Mouse (Mus musculus) C2C12 (cell line): ENCODE results near the gene Mtfr1l.

Experiments used
- CEBPB ChIP-seq: IDR thresholded peaks from one replicate; pipeline ENCODE4 v1.6.1; 2011; ENCODE audit warnings: low read depth, mild to moderate bottlenecking, control low read depth, moderate library complexity
- CTCF ChIP-seq: IDR thresholded peaks from one replicate; pipeline ENCODE4 v1.5.1; 2011; ENCODE audit not compliant: control insufficient read depth, insufficient read depth, insufficient read length
- MAX ChIP-seq: IDR thresholded peaks from one replicate; pipeline ENCODE4 v1.6.1; 2011; ENCODE audit warnings: mild to moderate bottlenecking, control low read depth
- MYOD1 ChIP-seq: IDR thresholded peaks from one replicate; pipeline ENCODE4 v1.6.1; 2011; ENCODE audit warnings: low read depth; ENCODE audit not compliant: control insufficient read depth, insufficient read length
- MYOG ChIP-seq: IDR thresholded peaks from one replicate; pipeline ENCODE4 v1.6.1; 2011; ENCODE audit not compliant: control insufficient read depth, insufficient read length; ENCODE audit errors: extremely low read depth
- USF1 ChIP-seq: IDR thresholded peaks from one replicate; pipeline ENCODE4 v1.6.1; 2011; ENCODE audit warnings: low read depth, mild to moderate bottlenecking, control low read depth, moderate library complexity

DNA sequence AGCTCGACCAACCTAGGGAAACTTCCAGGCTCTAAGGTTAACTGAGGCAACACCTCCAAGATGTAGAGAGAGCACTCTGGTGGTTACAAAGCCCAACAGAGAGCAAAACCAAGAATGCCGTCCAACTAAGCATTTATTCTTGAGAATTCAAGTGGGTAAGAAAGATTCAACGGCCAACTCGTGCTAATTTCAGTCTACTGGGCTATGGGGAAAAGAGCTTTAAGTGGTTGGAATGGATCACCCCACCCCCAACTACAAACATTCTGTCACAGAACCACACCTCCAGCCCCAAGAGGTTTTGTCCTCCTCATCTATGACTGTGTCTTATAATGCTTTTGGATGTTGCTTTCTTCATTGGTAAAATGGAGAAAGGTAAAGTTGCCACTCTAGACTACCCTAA, 2.3 kb downstream of the Mtfr1l start:
- TF ChIP-seq CTCF, result no peak
- no peak for TF ChIP-seq USF1
- no peak for TF ChIP-seq MAX
- TF ChIP-seq MYOG, result no peak
- TF ChIP-seq CEBPB, result no peak
- TF ChIP-seq MYOD1, result no peak
